Mouse (Mus musculus): Measurements from ENCODE around the gene Flt4. TPM values are rescaled to one million over a fixed set of nuclear protein-coding genes. Genes with fewer than 3 reads are reported as not detected.

The Flt4 gene
- total and polyA plus RNA-seq, 3 experiments = 0.08 to 0.13 TPM; not detected in 1

DNA sequence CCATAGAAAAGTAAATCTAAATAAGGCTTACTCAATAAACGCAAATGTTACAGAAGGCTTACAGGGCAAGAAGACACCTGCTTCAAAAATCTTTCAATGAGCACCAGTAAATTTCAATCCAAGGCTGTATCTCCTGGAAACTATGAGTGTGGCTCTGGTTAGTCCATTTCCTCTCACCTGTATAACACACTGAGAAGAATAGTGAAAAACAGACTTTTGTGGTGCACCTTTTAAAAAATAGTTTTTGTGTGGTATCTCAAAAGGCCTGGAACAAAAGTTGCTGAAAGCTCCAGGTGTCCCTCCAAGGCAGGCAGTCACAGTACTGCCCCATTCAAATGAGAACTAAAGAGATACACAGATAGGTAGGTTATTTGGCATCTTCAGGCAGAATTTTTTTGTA lies 90.0 kb downstream of the Flt4 start:
- Histone ChIP-seq H3K27me3 (ENCODE audit: control insufficient read depth in 1 of 2, insufficient read depth in 2 of 2, low read length in 2 of 2) (no peaks in the 10 kb centered on the region), H3K9ac (ENCODE audit: control insufficient read depth, low read depth, low read length, poor library complexity, severe bottlenecking) (no peak overlapping the region), H3K79me2 (ENCODE audit: control insufficient read depth, insufficient read depth, low read length, poor library complexity) (peaks cover 31% of the 10 kb centered on the region), H3K4me1 (ENCODE audit: control insufficient read depth in 1 of 2, insufficient read depth in 2 of 2, low read length in 2 of 2) (no peaks in the 10 kb centered on the region), H3K9me3 (replicated peaks; ENCODE audit: insufficient read depth, low read length) (no peaks in the 10 kb centered on the region), H3K27ac (ENCODE audit: control insufficient read depth, low read depth, low read length) (no peak overlapping the region), H3K4me3 (ENCODE audit: control insufficient read depth in 1 of 2, insufficient read depth in 1 of 2, low read depth in 2 of 2, low read length in 2 of 2) (no peak overlapping the region), H3K36me3 (ENCODE audit: control insufficient read depth in 1 of 2, insufficient read depth in 2 of 2, low read length in 2 of 2) (peaks cover 16 to 80% of the 10 kb centered on the region in 2 experiments)
- no peak for DNase-seq (ENCODE audit: low read depth, low spot score)
- TF ChIP-seq MAZ (IDR thresholded peaks at IDR 0.05; ENCODE audit: low read depth, low read length) (no peak), HCFC1 (IDR thresholded peaks at IDR 0.05; ENCODE audit: low read depth, low read length) (no peak), CTCF (IDR thresholded peaks at IDR 0.05 in 2 of 3, conservative IDR thresholded peaks at IDR 0.05 in 1 of 3; ENCODE audit: control insufficient read depth in 1 of 3, insufficient read depth in 1 of 3, low read depth in 2 of 3, low read length in 3 of 3, poor library complexity in 1 of 3, severe bottlenecking in 1 of 3) (no peak), MAX (IDR thresholded peaks at IDR 0.05; ENCODE audit: low read length) (no peak), TCF12 (IDR thresholded peaks at IDR 0.05; ENCODE audit: low read depth, low read length) (no peak), MYB (IDR thresholded peaks at IDR 0.05; ENCODE audit: low read depth, low read length) (no peak)

DNA sequence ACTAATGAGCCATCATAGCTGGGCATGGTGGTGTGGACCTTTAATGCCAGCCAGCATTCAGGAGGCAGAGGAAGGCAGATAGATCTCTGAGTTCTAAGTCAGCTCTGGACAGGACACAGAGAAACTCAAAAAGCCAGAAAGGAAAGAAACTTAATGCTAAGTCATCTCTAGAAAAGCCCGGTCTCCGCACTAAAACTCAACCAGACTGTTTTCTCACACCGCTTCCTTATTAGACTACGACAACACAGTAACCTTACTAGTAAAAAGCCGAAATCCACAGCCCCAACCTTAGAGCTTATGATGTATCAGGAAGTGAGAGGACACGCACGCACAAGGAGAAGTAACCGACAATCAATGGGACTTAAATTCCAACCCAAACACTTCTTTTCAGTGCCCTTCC lies 93.0 kb downstream of the Flt4 start:
- DNase-seq (ENCODE audit: low read depth, low spot score) = no peak
- Histone ChIP-seq H3K36me3 (ENCODE audit: control insufficient read depth in 1 of 2, insufficient read depth in 2 of 2, low read length in 2 of 2) (peaks cover 20 to 80% of the 10 kb centered on the region in 2 experiments), H3K9ac (ENCODE audit: control insufficient read depth, low read depth, low read length, poor library complexity, severe bottlenecking) (no peak overlapping the region), H3K27me3 (ENCODE audit: control insufficient read depth in 1 of 2, insufficient read depth in 2 of 2, low read length in 2 of 2) (no peaks in the 10 kb centered on the region), H3K4me3 (ENCODE audit: control insufficient read depth in 1 of 2, insufficient read depth in 1 of 2, low read depth in 2 of 2, low read length in 2 of 2) (no peak overlapping the region), H3K79me2 (ENCODE audit: control insufficient read depth, insufficient read depth, low read length, poor library complexity) (peaks cover 43% of the 10 kb centered on the region), H3K9me3 (replicated peaks; ENCODE audit: insufficient read depth, low read length) (no peaks in the 10 kb centered on the region), H3K27ac (ENCODE audit: control insufficient read depth, low read depth, low read length) (no peak overlapping the region), H3K4me1 (ENCODE audit: control insufficient read depth in 1 of 2, insufficient read depth in 2 of 2, low read length in 2 of 2) (no peaks in the 10 kb centered on the region)
- TF ChIP-seq GATA1 (IDR thresholded peaks at IDR 0.05; ENCODE audit: low read depth, low read length) = no peak

Other genes with a start within 250 kb of the Flt4 start
- gene Olfr1389, start 186.2 kb upstream of the Flt4 start, total RNA-seq (2012; rRNA removed) = not detected in 2 replicates
- not detected for gene Olfr1389, start 186.2 kb upstream of the Flt4 start, polyA plus RNA-seq (2012; ENCODE audit: insufficient read depth in 1 of 2, insufficient read length in 2 of 2, low read depth in 1 of 2, low replicate concordance in 2 of 2, missing spikeins in 1 of 2)
- 0.10 and 0.15 TPM in 2 replicates for gene Olfr1388, start 172.6 kb upstream of the Flt4 start, total RNA-seq (2012; rRNA removed)
- 100 to 1,000 TPM in 1 of 2 experiments, not detected in 1; 974 TPM for gene Olfr1388, start 172.6 kb upstream of the Flt4 start, polyA plus RNA-seq (2012; ENCODE audit: insufficient read depth in 1 of 2, insufficient read length in 2 of 2, low read depth in 1 of 2, low replicate concordance in 2 of 2, missing spikeins in 1 of 2)
- gene Olfr1387, start 153.9 kb upstream of the Flt4 start, total RNA-seq (2012; rRNA removed) = not detected in 2 replicates
- gene Olfr1387, start 153.9 kb upstream of the Flt4 start, polyA plus RNA-seq (2012; ENCODE audit: insufficient read depth in 1 of 2, insufficient read length in 2 of 2, low read depth in 1 of 2, low replicate concordance in 2 of 2, missing spikeins in 1 of 2) = not detected
- gene Olfr1386, start 144.2 kb upstream of the Flt4 start, total RNA-seq (2012; rRNA removed) = not detected in 2 replicates
- not detected for gene Olfr1386, start 144.2 kb upstream of the Flt4 start, polyA plus RNA-seq (2012; ENCODE audit: insufficient read depth in 1 of 2, insufficient read length in 2 of 2, low read depth in 1 of 2, low replicate concordance in 2 of 2, missing spikeins in 1 of 2)
- gene Olfr1385, start 120.2 kb upstream of the Flt4 start, total RNA-seq (2012; rRNA removed) = not detected in 2 replicates
- gene Olfr1385, start 120.2 kb upstream of the Flt4 start, polyA plus RNA-seq (2012; ENCODE audit: insufficient read depth in 1 of 2, insufficient read length in 2 of 2, low read depth in 1 of 2, low replicate concordance in 2 of 2, missing spikeins in 1 of 2) = not detected
- not detected in 2 replicates for gene Olfr1384, start 102.5 kb upstream of the Flt4 start, total RNA-seq (2012; rRNA removed)
- not detected for gene Olfr1384, start 102.5 kb upstream of the Flt4 start, polyA plus RNA-seq (2012; ENCODE audit: insufficient read depth in 1 of 2, insufficient read length in 2 of 2, low read depth in 1 of 2, low replicate concordance in 2 of 2, missing spikeins in 1 of 2)
- gene Olfr1383, start 89.6 kb upstream of the Flt4 start, total RNA-seq (2012; rRNA removed) = not detected in 2 replicates
- not detected for gene Olfr1383, start 89.6 kb upstream of the Flt4 start, polyA plus RNA-seq (2012; ENCODE audit: insufficient read depth in 1 of 2, insufficient read length in 2 of 2, low read depth in 1 of 2, low replicate concordance in 2 of 2, missing spikeins in 1 of 2)
- not detected in 2 replicates for gene Olfr1382, start 81.0 kb upstream of the Flt4 start, total RNA-seq (2012; rRNA removed)
- under 1 TPM in 1 of 2 experiments, not detected in 1; 0.03 TPM for gene Olfr1382, start 81.0 kb upstream of the Flt4 start, polyA plus RNA-seq (2012; ENCODE audit: insufficient read depth in 1 of 2, insufficient read length in 2 of 2, low read depth in 1 of 2, low replicate concordance in 2 of 2, missing spikeins in 1 of 2)
- gene Olfr1381, start 65.8 kb upstream of the Flt4 start, total RNA-seq (2012; rRNA removed) = not detected in 2 replicates
- gene Olfr1381, start 65.8 kb upstream of the Flt4 start, polyA plus RNA-seq (2012; ENCODE audit: insufficient read depth in 1 of 2, insufficient read length in 2 of 2, low read depth in 1 of 2, low replicate concordance in 2 of 2, missing spikeins in 1 of 2) = not detected
- not detected in 2 replicates for gene Olfr1380, start 52.4 kb upstream of the Flt4 start, total RNA-seq (2012; rRNA removed)
- gene Olfr1380, start 52.4 kb upstream of the Flt4 start, polyA plus RNA-seq (2012; ENCODE audit: insufficient read depth in 1 of 2, insufficient read length in 2 of 2, low read depth in 1 of 2, low replicate concordance in 2 of 2, missing spikeins in 1 of 2) = not detected
- gene Scgb3a1, start 54.3 kb downstream of the Flt4 start, total RNA-seq (2012; rRNA removed) = not detected in 2 replicates
- not detected for gene Scgb3a1, start 54.3 kb downstream of the Flt4 start, polyA plus RNA-seq (2012; ENCODE audit: insufficient read depth in 1 of 2, insufficient read length in 2 of 2, low read depth in 1 of 2, low replicate concordance in 2 of 2, missing spikeins in 1 of 2)
- gene Cnot6, start 103.5 kb downstream of the Flt4 start, total RNA-seq (2012; rRNA removed) = 38.9 and 45.5 TPM in 2 replicates
- gene Cnot6, start 103.5 kb downstream of the Flt4 start, polyA plus RNA-seq (2012; ENCODE audit: insufficient read depth in 1 of 2, insufficient read length in 2 of 2, low read depth in 1 of 2, low replicate concordance in 2 of 2, missing spikeins in 1 of 2) = 10 to 100 TPM; 49.3 to 58.3 TPM
- 4.0 and 4.9 TPM in 2 replicates for gene Gfpt2, start 184.9 kb downstream of the Flt4 start, total RNA-seq (2012; rRNA removed)
- 1 to 10 TPM in 1 of 2 experiments, not detected in 1; 8.0 TPM for gene Gfpt2, start 184.9 kb downstream of the Flt4 start, polyA plus RNA-seq (2012; ENCODE audit: insufficient read depth in 1 of 2, insufficient read length in 2 of 2, low read depth in 1 of 2, low replicate concordance in 2 of 2, missing spikeins in 1 of 2)
- 42.6 and 52.8 TPM in 2 replicates for gene Mapk9, start 237.5 kb downstream of the Flt4 start, total RNA-seq (2012; rRNA removed)
- 10 to 100 TPM in 1 of 2 experiments, not detected in 1; 43.1 TPM for gene Mapk9, start 237.5 kb downstream of the Flt4 start, polyA plus RNA-seq (2012; ENCODE audit: insufficient read depth in 1 of 2, insufficient read length in 2 of 2, low read depth in 1 of 2, low replicate concordance in 2 of 2, missing spikeins in 1 of 2)

Data from MEL (cell line).